Mouse (Mus musculus) heart, embryonic 12.5 days (tissue): ENCODE measurements at regions not wholly inside any gene's neighbourhood (a gene's known extent, or its start where the extent isn't known, plus 50 kb on each side); places are given as distances from the start of the nearest gene placed in this dataset.

ENCODE experiments used
- ATAC-seq: fragments of 200-750 bp; cut with Nextera tagmentation; 2 replicates; pipeline ENCODE4 v1.8.0; 2017; ENCODE audit warnings: moderate TSS enrichment, moderate library complexity; ENCODE audit not compliant: insufficient number of reproducible peaks, low FRiP score
- H3K27ac ChIP-seq: fragments of 300-500 bp; sonication (generic); 2 replicates; pipeline ENCODE4 v1.5.1; 2016; ENCODE audit warnings: mild to moderate bottlenecking, moderate library complexity; ENCODE audit not compliant: poor library complexity, severe bottlenecking
- H3K27me3 ChIP-seq: fragments of 300-500 bp; sonication (generic); replicated peaks from 2 replicates; pipeline ENCODE4 v1.6.1; 2016; ENCODE audit warnings: mild to moderate bottlenecking, moderate library complexity
- H3K36me3 ChIP-seq: fragments of 300-500 bp; sonication (generic); 2 replicates; pipeline ENCODE4 v1.6.1; 2016; ENCODE audit warnings: mild to moderate bottlenecking, moderate library complexity
- H3K4me1 ChIP-seq: fragments of 300-500 bp; sonication (generic); replicated peaks from 2 replicates; pipeline ENCODE4 v1.6.1; 2016; ENCODE audit warnings: mild to moderate bottlenecking
- H3K4me2 ChIP-seq: fragments of 300-500 bp; sonication (generic); 2 replicates; pipeline ENCODE4 v1.6.1; 2016; ENCODE audit warnings: mild to moderate bottlenecking, moderate library complexity
- H3K4me3 ChIP-seq: fragments of 300-500 bp; sonication (generic); 2 replicates; pipeline ENCODE4 v1.5.1; 2016; ENCODE audit warnings: mild to moderate bottlenecking
- H3K9ac ChIP-seq: fragments of 300-500 bp; sonication (generic); 2 replicates; pipeline ENCODE4 v1.6.1; 2016; ENCODE audit warnings: mild to moderate bottlenecking, moderate library complexity
- H3K9me3 ChIP-seq: fragments of 300-500 bp; sonication (generic); replicated peaks from 2 replicates; pipeline ENCODE4 v1.6.1; 2016; ENCODE audit warnings: mild to moderate bottlenecking, moderate library complexity
- WGBS: fragments of 180-500 bp; shearing (Covaris S2); methylation state at CpG from one replicate; pipeline ENCODE4 v1.1.7; 2016; 5-methylcytosine and 5-hydroxymethylcytosine counted together

DNA sequence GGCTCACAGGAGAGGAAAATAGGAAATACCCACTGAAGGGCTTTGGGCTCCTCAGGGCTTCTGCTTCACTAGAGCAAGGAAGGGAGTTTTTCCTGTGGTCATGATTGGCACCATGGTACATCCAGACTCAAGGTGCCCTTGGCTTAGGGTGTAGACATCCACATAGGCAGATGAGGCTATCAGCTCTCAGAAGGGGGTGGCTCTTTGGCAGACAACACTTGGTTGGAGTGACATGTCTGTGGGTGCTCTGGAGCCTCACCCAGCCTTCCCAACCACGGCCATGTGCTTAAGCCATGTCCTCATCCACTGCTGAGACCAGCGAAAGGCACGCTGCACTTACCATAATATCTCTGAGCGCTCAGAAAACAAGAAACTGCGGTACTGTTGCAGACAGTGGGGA is 77.8 kb upstream of the 1700025G04Rik start:
- Histone ChIP-seq H3K9me3 (no peaks in the 10 kb centered on the region), H3K27ac (peak overlapping the region; percentile 70), H3K36me3 (no peaks in the 10 kb centered on the region), H3K27me3 (no peaks in the 10 kb centered on the region), H3K4me1 (peaks cover 32% of the 10 kb centered on the region), H3K4me3 (no peak overlapping the region), H3K4me2 (0 out of 2 replicates have a peak overlapping the region, but pooled peaks have one; percentile 9), H3K9ac (no peak overlapping the region)
- ATAC-seq, result no peak
- 63% methylated on average over 5 of the region's 5 CpGs for WGBS

DNA sequence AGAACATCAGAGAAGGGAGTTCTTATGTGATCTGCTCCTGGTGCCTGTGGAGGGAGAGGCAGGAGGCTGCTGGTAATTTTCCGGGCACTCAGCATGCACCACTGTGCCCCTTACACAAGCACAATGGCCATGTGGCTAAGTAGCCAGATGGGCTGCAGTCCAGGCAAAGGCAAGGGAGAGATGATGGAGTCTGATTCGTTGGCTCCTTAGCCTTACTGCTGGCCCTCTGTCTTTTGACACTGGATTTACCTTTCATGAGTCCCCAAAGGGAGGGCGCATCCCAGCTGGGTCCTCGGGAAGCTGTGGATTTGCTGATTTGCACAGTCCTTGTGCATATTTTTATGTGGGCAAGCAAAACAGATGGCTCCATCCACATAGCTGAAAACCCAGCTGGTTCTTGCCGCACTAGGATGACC is 75.6 kb upstream of the 1700025G04Rik start:
- 85% methylated on average over 5 of the region's 5 CpGs for WGBS

DNA sequence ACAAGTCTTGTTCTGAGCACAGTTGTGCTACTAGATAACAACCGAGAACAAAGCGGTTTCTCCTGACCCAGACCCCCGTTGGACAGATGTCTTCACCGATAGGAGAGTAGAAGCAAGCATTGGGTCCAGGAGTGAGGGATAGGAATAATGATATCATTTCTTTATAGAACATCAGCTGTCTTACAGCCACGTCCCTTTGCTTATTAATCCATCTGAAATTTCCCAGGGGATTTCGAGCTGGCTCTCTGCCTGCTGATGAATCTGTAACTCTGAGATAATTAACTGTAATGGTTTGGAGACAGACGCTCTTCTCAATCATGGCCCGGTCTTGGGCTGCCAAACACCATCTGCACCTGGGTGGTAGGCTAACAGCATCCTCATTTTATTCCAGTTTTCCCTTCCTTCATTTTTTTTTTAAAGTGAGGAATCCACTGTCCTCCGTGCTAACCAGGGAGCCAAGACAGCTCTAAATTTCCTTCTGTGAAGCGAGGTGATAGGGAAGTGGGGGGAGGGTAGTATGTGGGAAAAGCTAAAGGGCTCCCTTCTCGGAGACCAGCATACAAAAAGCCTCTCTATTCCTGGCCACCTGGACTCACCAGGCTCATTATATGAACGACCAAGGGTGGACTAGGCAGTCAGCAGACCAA is 75.0 kb upstream of the 1700025G04Rik start:
- WGBS, result 41% methylated on average over 12 of the region's 12 CpGs
- ATAC-seq, result no peak
- H3K36me3 ChIP-seq, result no peaks in the 10 kb centered on the region

More for the DNA sequence above, 75.6 kb upstream of the 1700025G04Rik start:
- H3K27me3 ChIP-seq, result no peaks in the 10 kb centered on the region
- no peak overlapping the region for H3K4me2 ChIP-seq
- peaks cover 32% of the 10 kb centered on the region for H3K4me1 ChIP-seq
- no peak overlapping the region for H3K27ac ChIP-seq
- H3K4me3 ChIP-seq, result no peak overlapping the region
- H3K9me3 ChIP-seq, result no peaks in the 10 kb centered on the region
- no peaks in the 10 kb centered on the region for H3K36me3 ChIP-seq
- H3K9ac ChIP-seq, result no peak overlapping the region
- no peak for ATAC-seq

DNA sequence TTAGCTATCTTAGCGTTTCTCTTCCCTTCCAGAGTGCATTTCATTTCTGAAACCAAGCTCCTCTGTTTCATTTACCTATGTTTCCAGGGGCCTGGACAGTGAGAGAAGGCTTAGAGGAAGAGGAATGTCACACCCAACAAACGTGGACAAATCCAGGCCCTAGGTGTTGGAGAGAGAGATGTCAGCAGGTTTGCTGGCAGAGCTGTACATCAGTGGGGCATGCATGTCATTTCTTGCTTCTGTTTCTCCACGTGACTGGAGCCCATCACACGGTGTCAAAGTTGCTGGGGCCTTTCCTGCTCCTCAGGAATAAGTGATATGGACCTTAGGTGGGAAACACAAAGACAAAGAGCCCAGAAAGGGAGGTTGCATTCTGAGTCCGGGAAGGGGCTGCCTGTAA is 74.3 kb upstream of the 1700025G04Rik start:
- Histone ChIP-seq H3K36me3 (no peaks in the 10 kb centered on the region), H3K4me3 (no peak overlapping the region), H3K9me3 (no peaks in the 10 kb centered on the region), H3K27ac (peak overlapping the region; percentile 78), H3K4me2 (peak overlapping the region; percentile 22; the same call in 1 of the 2 replicates), H3K9ac (no peak overlapping the region), H3K4me1 (peaks cover 32% of the 10 kb centered on the region), H3K27me3 (no peaks in the 10 kb centered on the region)
- 0 out of 2 replicates have a peak, but pooled peaks have one; percentile 57 for ATAC-seq
- WGBS, result 34% methylated on average over 5 of the region's 5 CpGs

More for the DNA sequence above, 75.0 kb upstream of the 1700025G04Rik start:
- H3K4me3 ChIP-seq, result no peak overlapping the region
- peak overlapping the region; percentile 46; the same call in 1 of the 2 replicates for H3K27ac ChIP-seq
- H3K4me2 ChIP-seq, result no peak overlapping the region
- H3K9ac ChIP-seq, result no peak overlapping the region
- no peaks in the 10 kb centered on the region for H3K9me3 ChIP-seq
- peaks cover 32% of the 10 kb centered on the region for H3K4me1 ChIP-seq
- H3K27me3 ChIP-seq, result no peaks in the 10 kb centered on the region

DNA sequence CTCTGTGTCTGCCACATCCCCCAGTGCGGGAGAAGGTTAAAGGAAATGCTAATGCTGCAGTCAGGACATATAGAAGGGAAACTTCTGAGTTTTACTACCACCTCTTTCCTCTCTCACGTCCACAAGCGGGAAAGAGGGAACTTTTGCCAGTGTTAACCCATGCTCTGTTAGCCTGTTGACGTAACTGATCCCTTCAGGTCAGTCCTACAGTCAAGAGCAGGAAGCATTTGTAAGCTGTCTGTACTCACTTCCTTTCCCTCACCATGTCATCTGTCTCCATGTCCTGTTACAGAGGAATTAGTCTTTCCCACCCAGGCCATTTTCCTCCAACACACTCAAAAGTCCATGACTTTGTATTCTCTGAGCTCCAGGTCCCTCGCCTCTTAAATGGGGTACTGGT is 62.5 kb upstream of the 1700025G04Rik start:
- Histone ChIP-seq H3K27ac (no peak overlapping the region), H3K9me3 (0 out of 2 replicates have a peak, but pooled peaks cover 3% of the 10 kb centered on the region), H3K27me3 (no peaks in the 10 kb centered on the region), H3K4me3 (no peak overlapping the region), H3K4me2 (no peak overlapping the region), H3K4me1 (peaks cover 5% of the 10 kb centered on the region; the same call in 1 of the 2 replicates), H3K36me3 (no peaks in the 10 kb centered on the region), H3K9ac (no peak overlapping the region)
- 65% methylated on average over 5 of the region's 5 CpGs for WGBS
- no peak for ATAC-seq

DNA sequence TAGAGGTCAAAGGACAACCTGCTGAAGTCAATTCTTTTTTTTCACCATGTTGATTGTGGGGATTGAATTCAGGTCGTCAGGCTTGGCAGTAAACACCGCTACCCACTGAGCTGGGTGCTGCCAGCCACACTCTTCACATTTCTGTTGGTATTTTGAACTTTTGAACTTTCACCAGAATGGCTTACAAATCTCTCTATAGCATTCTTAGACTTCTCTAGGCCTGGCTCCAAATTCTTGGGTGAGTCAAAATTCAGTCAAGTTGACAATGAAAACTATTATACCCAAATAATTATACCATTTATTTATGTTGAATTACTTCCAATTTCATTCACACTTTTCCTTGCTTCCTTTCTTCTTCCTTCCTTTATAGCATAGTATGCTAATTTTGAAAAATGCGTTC is 58.8 kb upstream of the 1700025G04Rik start:
- Histone ChIP-seq H3K9me3 (0 out of 2 replicates have a peak, but pooled peaks cover 3% of the 10 kb centered on the region), H3K4me3 (no peak overlapping the region), H3K9ac (no peak overlapping the region), H3K27ac (no peak overlapping the region), H3K36me3 (no peaks in the 10 kb centered on the region), H3K4me2 (no peak overlapping the region), H3K4me1 (peaks cover 5% of the 10 kb centered on the region; the same call in 1 of the 2 replicates), H3K27me3 (no peaks in the 10 kb centered on the region)
- WGBS, result 76% methylated on average over 3 of the region's 3 CpGs
- ATAC-seq, result no peak

DNA sequence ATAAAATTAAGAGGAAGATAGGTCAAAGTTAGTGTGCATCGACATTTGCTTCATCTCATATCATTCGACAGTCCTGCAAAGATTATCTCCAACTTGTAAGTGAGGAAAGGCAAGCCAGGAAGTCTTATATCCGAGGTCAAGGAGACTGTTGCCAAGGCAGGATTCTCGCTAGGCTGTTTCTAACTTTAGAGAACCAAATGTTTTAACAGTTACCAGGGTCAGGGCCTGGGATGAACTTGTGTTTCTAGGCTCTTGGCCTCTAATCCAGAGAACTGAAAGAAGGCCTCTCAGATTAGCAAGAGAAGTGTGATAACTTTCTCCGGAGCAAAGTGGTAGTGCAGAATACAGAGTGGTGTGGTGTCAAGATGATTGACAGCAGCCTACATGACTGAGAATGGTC is 50.2 kb upstream of the 1700025G04Rik start:
- no peak for ATAC-seq
- no peak overlapping the region for H3K9ac ChIP-seq
- no peak overlapping the region for H3K27ac ChIP-seq
- 0 out of 2 replicates have a peak, but pooled peaks cover 4% of the 10 kb centered on the region for H3K4me1 ChIP-seq
- H3K27me3 ChIP-seq, result no peaks in the 10 kb centered on the region
- no peak overlapping the region for H3K4me3 ChIP-seq
- H3K9me3 ChIP-seq, result peaks cover 6% of the 10 kb centered on the region
- no peaks in the 10 kb centered on the region for H3K36me3 ChIP-seq
- no peak overlapping the region for H3K4me2 ChIP-seq
- WGBS, result 15% methylated on average over 5 of the region's 5 CpGs
